Mouse (Mus musculus): ENCODE results near the gene Dll1.

Gene Dll1

GRCm38 (mm10) chr17:15327106-15327505 lies 49.6 kb downstream of the Dll1 start:
- no peak for DNase-seq (ENCODE audit: low read depth)

DNA sequence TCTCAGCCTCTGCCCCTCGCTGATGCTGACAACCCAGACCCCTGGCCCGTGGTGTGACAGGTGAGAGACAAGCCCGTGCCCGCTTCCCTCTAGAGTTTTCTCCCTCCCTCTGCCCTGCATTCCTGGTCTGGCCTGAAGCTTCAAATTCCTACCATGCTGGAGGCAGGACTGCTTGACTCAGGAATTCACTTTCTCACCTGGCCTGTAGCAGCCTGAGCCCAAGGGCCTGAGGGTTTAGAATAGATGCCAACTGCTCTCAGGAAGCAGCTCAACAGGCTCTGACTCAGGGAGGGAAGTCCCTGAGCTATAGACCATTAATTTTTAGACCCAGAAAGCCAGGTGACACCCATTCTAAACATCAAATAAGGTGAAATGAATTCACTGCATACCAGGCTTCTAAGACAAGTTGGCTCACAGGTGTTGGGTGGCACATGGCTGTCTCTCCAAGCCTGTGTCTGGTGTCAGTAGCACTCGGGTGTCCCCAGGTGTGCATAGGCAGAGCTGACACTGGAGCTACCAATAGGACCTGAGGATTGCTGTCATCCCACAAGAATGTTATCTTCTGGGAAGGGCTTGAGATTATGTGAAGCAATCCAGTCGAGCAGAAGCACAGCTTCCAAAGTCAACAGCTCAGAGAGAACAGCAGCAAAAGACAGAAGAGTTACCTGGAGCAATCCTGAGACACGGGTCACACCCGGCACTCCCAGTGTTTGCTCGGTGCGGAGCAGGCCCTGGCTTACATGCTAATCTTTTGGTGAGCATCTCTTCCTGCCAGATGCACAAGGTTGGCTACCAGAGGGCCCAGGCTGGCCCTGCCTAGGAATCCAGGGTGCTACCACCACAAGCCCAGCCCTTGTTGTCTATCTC lies 50.5 kb downstream of the Dll1 start:
- no peak for DNase-seq (ENCODE audit: low read depth)

GRCm38 (mm10) chr17:15323191-15323834 lies 53.4 kb downstream of the Dll1 start:
- DNase-seq (ENCODE audit: low read depth): no peak
